Mouse (Mus musculus) frontal cortex, postnatal 14 days (tissue): Measurements from ENCODE around the gene Fam136a.
A peak's percentile ranks its signal among the peaks of the same experiment; 100 is the strongest.

Experiments
- DNase-seq, 2 experiments: peaks; one replicate each; pipeline ENCODE4 v3.0.0; 2022; ENCODE audit warnings: low spot score in 2 of 2

Fam136a gene

DNA sequence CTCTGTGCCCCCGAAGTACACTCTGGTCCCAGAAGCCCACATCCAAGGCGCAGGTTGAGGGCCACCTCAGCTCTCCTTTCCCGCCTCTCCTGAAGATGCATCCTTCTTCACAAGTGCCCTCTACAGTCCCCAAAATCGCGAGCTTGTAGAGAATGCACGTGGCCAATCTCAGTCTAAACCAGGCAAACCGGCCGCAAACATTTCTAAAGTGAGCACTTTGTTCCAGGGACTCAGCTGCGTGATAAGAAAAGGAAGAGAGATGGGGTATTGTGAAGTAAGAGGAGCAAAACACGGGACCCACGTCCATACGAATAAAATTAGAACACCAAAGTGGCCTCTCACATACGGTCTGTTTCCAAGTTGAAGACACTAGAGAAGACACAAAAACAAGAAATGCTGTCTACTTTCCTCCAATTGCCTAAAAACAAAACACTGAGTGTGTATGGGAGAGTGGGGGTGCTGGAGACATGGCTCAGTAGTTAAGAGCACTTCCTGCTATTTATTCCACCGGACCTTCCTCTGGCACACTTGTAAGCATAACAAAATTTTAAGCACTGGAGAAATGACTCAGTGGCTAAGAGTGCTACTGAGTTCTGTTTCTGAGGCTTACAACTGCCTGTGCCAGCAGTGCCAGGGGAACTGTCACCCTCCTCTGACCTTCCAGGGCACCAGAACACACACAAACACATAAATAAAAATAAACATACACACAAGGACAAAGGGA, 32.0 kb downstream of the Fam136a start:
- DNase-seq, result no peak

DNA sequence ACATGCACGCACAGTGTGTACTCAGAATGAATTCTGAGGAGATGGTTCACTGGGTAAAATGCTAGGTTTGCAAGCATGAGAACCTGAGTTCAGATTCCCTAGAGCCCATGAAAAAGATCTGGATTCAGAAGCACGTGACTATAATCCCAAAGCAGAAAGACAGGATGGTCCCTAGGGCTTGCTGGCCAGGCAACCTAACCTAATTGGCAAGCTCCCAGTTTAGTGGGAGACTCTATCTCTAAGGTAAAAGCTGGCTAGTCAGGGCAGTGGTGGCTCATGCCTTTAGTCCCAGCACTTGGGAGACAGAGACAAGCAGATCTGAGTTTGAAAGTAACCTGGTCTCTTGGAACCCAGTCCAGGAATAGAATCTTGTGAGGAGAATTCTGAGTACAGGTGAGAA, 33.5 kb downstream of the Fam136a start:
- no peak for DNase-seq

DNA sequence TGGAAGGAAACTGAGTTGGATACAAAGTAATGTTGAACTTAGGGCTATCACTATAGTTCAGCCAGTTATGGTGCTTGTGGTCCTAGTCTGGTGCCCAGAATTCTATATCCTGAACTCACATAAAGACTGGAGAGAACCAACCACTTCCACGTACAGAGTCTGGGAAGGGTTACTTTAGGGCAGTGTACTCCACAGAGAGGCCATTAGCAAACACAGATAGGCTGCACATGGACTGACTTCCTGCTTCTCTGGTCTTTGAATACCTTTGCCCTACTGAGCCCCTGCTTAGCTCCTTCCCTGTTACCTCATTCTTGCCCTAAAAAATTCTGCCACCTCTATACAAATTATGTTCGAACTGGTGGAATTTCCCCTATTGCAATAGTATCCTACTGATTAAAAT, 34.5 kb downstream of the Fam136a start:
- DNase-seq, result no peak

DNA sequence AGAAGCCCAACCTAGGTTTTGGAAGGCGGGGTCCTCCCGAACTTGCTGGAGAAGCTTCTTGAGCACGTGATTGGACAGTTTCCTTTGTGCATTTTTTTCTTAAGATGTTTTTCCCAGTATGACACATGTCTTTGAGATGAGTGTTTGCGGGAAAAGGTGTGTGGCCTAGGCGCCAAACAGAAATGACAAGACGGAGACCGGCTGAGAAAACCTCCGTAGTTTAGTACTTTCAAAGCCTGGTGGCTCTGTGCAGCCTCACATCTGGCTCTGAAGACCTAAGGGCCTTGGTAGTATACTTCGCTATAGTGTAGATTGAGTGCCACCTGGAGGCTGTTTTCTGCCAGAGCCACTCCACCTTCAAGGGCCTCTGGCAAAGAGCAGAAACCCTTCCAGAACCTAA, 35.5 kb downstream of the Fam136a start:
- DNase-seq, result peak; percentile 31 to 40

DNA sequence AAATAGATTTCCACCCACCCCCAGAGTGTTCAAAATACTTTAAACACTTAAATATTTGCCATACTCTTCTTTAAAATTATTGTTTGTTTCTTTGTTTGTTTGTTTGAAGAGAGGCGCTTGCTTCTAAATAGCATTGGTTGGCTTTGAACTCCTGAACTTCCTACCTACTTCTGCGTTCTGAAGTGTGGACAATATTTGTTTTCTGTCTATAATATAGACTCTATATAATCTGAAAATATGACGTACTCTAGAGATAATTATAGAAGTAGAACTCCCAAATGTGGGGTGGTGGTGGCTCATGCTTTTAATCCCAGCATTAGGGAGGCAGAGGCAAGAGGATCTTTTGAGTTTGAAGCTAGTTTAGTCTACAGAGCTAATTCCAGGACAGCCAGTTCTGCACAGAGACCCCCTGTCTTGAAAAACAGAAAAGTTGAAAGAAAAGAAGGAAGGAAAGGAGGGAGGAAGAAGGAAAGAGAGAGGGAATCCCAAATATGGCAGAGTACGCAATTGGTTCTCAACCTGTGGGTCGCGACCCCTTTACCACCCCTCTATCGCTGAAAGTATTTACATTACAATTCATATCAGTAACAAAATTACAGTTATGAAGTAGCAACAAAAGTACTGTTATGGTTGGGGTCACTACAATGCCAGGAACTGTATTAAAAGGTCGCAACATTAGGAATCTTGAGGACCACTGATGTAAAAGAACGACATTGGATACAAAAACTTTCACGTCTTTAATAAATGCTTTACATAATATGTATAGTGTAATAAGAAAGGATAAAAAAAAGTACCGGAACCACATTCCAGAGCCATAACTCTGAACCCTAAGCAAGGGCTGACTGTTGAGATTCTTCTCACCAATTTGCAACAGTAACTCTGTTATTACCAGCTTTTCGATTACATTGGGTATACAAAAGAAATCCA, 37.5 kb downstream of the Fam136a start:
- DNase-seq, result no peak

DNA sequence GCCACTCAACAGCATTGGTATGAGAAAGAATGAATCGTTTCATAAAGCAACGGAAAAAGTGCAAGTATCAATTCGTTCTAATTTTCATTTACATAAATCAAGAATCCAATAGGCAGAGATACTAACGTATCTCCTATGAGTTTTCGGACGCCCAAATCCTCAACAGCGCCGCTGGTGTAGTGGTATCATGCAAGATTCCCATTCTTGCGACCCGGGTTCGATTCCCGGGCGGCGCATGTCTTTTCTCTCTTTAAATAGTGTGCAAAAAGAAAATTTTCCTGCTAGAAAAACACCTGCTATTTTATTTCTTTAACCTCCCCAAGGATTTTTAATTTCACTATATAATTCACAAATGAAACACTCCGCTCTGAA, 38.3 kb downstream of the Fam136a start:
- DNase-seq, result peak in 1 of 2 experiments; percentile 94

DNA sequence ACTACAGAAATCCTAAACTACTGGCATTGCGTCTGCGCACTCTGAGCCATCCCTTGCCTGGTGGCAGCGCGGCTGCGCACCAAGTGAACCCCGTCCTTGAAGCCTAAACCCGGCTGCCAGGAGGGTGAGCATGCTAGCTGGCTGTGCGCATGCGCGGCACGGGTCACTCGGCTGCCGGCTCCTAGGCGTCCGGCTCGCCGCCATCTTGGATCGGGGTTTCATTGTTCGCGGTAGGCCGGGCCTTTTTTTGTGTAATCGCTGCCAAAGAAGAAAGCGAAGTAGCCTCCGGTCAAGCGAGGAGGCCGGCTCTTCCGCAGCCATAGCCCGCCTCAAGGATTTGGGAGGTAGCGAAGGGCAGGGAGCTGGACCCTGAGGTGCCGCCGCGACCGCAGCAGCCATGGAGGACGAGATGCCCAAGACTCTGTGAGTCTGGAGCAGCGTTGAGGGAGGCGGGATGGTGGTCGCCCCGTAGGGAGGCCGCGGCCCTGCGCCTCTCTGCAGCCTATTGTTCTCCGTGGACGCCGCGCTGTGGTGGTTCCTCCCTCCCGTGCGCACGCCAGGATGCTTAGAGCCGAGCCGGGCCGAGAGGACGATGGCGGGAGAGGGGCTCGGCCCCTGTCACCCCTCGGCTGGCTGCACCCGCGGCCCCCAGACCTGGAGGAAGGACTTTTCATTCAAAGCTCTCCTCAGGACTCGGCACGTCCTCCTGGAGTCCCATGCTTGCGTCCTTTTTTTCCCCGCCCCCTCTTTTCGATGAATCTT, 38.8 kb downstream of the Fam136a start, which contains the start of gene Tia1:
Tia1 (plus strand) TSS at position 120 of the 762 bp plus-strand sequence.
- DNase-seq, result peak; percentile 96

DNA sequence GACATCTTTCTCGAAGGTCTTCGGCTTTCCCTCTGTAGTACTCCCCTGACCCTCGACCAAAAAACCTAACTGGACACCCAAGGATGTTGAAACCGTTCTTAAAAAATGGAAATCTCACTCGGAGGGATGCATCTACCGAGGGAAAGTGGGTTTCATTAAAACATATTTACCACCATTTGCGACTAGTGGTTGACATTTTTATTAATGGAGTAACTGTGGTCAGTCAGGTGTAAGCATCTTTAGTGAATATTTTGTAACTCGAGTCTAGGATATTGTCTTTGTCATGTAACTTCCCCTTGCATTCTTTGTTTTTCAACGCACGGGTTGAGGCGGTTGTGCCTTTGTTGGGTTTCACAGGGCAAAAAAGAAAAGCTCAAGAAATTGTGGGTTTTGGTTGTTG, 39.5 kb downstream of the Fam136a start:
- DNase-seq, result no peak

DNA sequence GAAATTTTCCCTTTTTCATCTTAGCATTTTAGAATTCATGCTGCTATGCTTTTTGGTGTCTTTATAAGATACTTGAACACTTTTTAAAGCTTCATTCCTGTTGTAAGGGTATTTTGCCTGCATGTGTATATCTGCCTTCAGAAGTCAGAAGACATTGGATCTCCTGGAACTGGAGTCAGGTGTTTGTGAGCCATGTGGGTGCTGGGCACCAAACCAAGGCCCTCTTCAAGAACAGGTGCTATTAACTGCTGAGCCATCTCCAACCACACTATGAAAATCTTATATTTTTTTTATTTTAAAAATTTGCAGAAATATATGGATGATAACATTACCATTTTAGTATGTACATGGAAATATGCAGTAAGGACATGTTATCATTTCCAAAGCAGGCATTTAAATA, 40.9 kb downstream of the Fam136a start:
- DNase-seq, result no peak

DNA sequence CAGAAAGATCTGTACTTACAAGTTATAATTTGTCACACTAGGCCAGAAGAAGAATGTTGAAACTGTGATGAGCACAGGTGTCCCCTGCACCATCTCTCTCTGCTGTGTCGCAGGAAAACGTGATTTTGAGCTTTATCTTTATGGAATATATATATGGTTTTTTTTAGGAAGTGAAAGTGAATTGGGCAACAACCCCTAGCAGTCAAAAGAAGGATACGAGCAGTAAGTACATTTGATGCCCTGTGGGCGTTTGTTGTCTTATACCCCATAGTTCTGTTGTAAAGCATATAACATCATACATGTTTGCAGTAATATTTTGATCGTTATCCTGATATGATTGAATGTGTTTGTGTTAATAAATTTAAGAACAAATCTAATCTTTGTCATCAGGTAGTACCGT, 53.3 kb downstream of the Fam136a start:
- DNase-seq, result no peak

DNA sequence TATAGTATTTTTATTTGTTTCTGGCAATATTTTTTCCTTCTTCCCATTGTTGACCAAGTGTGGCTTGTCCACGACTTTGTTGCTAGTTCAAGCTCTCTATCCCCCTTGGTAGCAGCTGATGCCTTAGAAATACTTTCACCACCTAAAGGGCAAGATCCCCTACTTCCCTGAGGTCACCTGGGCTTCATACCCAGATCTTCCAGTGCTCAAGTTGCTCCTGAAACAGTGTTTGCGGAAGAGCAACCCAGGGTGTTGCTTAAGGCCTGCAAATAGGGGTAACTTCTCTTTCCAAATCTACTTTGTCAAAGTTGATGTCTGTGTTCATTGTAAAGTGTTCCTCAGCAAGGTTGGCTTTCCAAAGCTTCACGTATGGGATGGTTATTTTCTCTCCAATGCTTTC, 53.8 kb downstream of the Fam136a start:
- no peak for DNase-seq
